Mouse (Mus musculus): ENCODE data around the gene Sde2.

DNA sequence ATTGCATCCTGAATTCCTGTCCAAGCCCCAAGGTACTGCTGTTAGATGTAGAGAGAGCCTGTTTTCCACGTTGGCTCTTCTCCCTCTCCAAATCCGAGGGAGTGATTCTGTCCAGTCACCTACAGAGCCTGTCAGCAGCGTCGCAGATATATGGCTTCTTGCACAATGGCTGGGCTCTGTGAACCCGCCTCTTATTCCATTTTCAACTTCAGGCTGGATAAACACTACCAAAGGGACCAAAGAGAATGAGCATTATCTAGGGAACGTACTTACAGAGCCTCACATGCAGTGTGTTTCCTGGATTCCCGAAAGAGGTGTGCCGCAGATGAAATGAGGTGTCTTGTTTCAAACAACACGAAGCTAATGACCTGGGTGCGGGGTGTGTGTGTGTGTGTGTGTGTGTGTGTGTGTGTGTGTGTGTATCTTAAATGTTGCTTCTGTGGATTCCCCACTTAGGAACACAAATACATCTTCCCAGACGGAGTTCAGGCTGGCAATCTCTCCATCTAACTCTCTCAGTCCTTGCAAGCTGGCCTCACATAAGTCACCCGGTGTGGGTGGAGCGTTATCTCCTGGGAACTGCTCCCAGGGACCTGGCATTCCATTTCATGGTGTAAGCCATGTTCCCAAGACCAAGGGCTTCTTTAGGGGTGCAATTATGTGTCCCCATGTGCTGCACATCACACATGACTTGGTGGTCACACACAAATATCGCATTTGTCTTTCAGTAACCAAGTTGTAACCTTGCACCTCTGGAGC, 20.2 kb upstream of the Sde2 start:
- TF ChIP-seq CTCF (IDR thresholded peaks at IDR 0.05; ENCODE audit: low read depth) (no peak), EP300 (IDR thresholded peaks at IDR 0.05; ENCODE audit: low read depth) (no peak)
